Mouse (Mus musculus) embryonic facial prominence, embryonic 13.5 days (tissue): ENCODE data around the gene Rps9. TPM values are rescaled to one million over a fixed set of nuclear protein-coding genes. Genes with fewer than 3 reads are reported as not detected.
"Not testable (repeated sequence)": the region's sequence is repeated elsewhere in the genome, so short reads cannot be mapped to it uniquely, and the experiment has no call there.

ENCODE experiments used
- ATAC-seq: fragments of 200-750 bp; cut with Nextera tagmentation; 2 replicates; pipeline ENCODE4 v1.8.0; 2017; ENCODE audit warnings: low read depth; ENCODE audit not compliant: insufficient number of reproducible peaks, insufficient read depth, low FRiP score, low TSS enrichment
- H3K27ac ChIP-seq: fragments of 300-500 bp; sonication (generic); 2 replicates; pipeline ENCODE4 v1.5.1; 2015; ENCODE audit warnings: moderate library complexity, mild to moderate bottlenecking, inconsistent platforms
- H3K27me3 ChIP-seq: fragments of 300-500 bp; sonication (generic); 2 replicates; pipeline ENCODE4 v1.6.1; 2015; ENCODE audit warnings: mild to moderate bottlenecking, inconsistent platforms
- H3K36me3 ChIP-seq: fragments of 300-500 bp; sonication (generic); 2 replicates; pipeline ENCODE4 v1.6.1; 2015; ENCODE audit warnings: mild to moderate bottlenecking, inconsistent platforms
- H3K4me1 ChIP-seq: fragments of 300-500 bp; sonication (generic); 2 replicates; pipeline ENCODE4 v1.6.1; 2015; ENCODE audit warnings: inconsistent platforms
- H3K4me2 ChIP-seq: fragments of 300-500 bp; sonication (generic); 2 replicates; pipeline ENCODE4 v1.6.1; 2015; ENCODE audit warnings: moderate library complexity, mild to moderate bottlenecking, inconsistent platforms
- H3K4me3 ChIP-seq: fragments of 300-500 bp; sonication (generic); 2 replicates; pipeline ENCODE4 v1.5.1; 2015; ENCODE audit warnings: mild to moderate bottlenecking, inconsistent platforms
- H3K9ac ChIP-seq: fragments of 300-500 bp; sonication (generic); 2 replicates; pipeline ENCODE4 v1.6.1; 2015; ENCODE audit warnings: mild to moderate bottlenecking, inconsistent platforms
- H3K9me3 ChIP-seq: fragments of 300-500 bp; sonication (generic); 2 replicates; pipeline ENCODE4 v1.6.1; 2016; ENCODE audit warnings: inconsistent platforms
- WGBS: fragments of 180-500 bp; shearing (Covaris S2); methylation state at CpG from one replicate; pipeline ENCODE4 v1.1.7; 2015; ENCODE audit warnings: mixed read lengths; 5-methylcytosine and 5-hydroxymethylcytosine counted together
- microRNA-seq: library from miRNA; unstranded; fragments of <30 nt; microRNA quantifications from one replicate; pipeline ENCODE4, GENCODE M21; 2016
- polyA plus RNA-seq: library from polyadenylated mRNA; unstranded; fragments of >200 nt; fragmentation: Nextera tagmentation; extraction: Ambion mirVana; gene quantifications from 2 replicates; pipeline ENCODE4 v1.2.1, GENCODE M21; 2015

The Rps9 gene
- polyA plus RNA-seq, 1 experiment from 2014 or later = 1,735 TPM

DNA sequence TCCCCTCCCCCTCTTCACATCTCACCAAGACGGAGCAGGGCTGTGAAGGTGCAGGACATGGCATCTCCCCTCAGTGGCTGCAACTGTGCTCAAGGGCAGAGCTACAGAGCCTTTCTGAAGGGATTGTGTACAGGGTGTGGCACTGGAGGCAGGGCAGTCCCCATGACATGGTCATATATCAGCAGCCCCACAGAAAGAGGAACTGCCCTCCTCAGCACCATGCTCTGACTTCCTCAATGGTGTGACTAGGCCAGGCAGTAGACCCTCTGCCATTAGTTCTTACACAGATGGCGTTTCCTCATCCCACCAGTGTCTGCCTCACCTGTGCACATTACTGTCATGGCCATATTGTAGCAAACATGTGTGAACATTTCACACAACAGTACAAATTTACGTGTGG is 16.5 kb downstream of the Rps9 start, which contains the start of gene Pirb:
TSS of gene Pirb (minus strand) at position 124 of the 400 bp plus-strand sequence.
- H3K4me3 ChIP-seq, H3K27ac ChIP-seq, ATAC-seq, H3K4me1 ChIP-seq, H3K9me3 ChIP-seq, H3K4me2 ChIP-seq, H3K9ac ChIP-seq, H3K36me3 ChIP-seq, H3K27me3 ChIP-seq: not testable (repeated sequence)
- WGBS = 33% methylated on average over 1 of the region's 3 CpGs

DNA sequence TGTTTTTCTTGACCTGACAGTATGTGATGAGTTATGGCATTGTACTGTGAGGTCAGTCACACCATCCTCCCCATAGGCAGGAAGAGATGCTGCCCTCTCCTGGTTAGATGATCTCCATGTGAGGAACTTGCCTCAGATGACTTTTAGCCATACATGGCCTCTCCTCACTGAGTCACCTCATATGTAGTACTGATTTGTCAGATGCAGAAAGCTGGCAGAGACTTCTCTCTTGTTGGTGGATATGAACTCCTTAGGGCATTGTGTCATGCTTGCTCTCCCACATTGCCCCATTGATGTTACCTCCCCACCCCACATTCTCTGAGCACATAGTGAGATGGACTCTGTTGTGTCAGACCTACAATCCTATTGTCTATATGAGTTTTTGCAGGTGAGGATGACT is 21.7 kb downstream of the Rps9 start:
- not testable (repeated sequence) for ATAC-seq, H3K4me3 ChIP-seq, H3K9me3 ChIP-seq, H3K27me3 ChIP-seq, H3K36me3 ChIP-seq, H3K4me1 ChIP-seq, H3K4me2 ChIP-seq, H3K9ac ChIP-seq, H3K27ac ChIP-seq

GRCm38 (mm10) chr7:3732675-3733074 is 28.9 kb downstream of the Rps9 start:
- no CpG with 5 or more reads among the region's 1 CpGs for WGBS
- H3K4me2 ChIP-seq, H3K27me3 ChIP-seq, H3K9ac ChIP-seq, H3K36me3 ChIP-seq, H3K9me3 ChIP-seq, ATAC-seq, H3K4me1 ChIP-seq, H3K27ac ChIP-seq, H3K4me3 ChIP-seq: not testable (repeated sequence)

Small RNAs within 50 kb of the gene (microRNA-seq; reads per million reads assigned to microRNA genes)
- 2.6 reads per million, percentile 9 among the genes with 10 or more reads in this experiment for gene Mir3572

Other genes starting within 250 kb of the Rps9 start
- gene Tarm1, start 201.4 kb upstream of the Rps9 start, polyA plus RNA-seq = not detected in 2 replicates
- gene Oscar, start 87.8 kb upstream of the Rps9 start, polyA plus RNA-seq = 0.33 and 0.37 TPM in 2 replicates
- 427 and 457 TPM in 2 replicates for gene Ndufa3, start 86.6 kb upstream of the Rps9 start, polyA plus RNA-seq
- gene Tfpt, start 74.1 kb upstream of the Rps9 start, polyA plus RNA-seq = 29.6 and 31.2 TPM in 2 replicates
- 114 and 122 TPM in 2 replicates for gene Prpf31, start 74.0 kb upstream of the Rps9 start, polyA plus RNA-seq
- 65.6 and 66.0 TPM in 2 replicates for gene Cnot3, start 58.7 kb upstream of the Rps9 start, polyA plus RNA-seq
- gene Leng1, start 38.2 kb upstream of the Rps9 start, polyA plus RNA-seq = 20.0 and 20.6 TPM in 2 replicates
- gene Tmc4, start 26.4 kb upstream of the Rps9 start, polyA plus RNA-seq = 6.2 and 10.3 TPM in 2 replicates
- gene Tsen34, start 11.1 kb upstream of the Rps9 start, polyA plus RNA-seq = 275 and 301 TPM in 2 replicates
- gene Mboat7, start 10.5 kb upstream of the Rps9 start, polyA plus RNA-seq = 63.7 and 65.7 TPM in 2 replicates
- 0.17 and 0.33 TPM in 2 replicates for gene Pirb, start 16.4 kb downstream of the Rps9 start, polyA plus RNA-seq
- gene Gm15448, start 121.7 kb downstream of the Rps9 start, polyA plus RNA-seq = not detected in 2 replicates
- 0.15 and 0.17 TPM in 2 replicates for gene Pira2, start 141.1 kb downstream of the Rps9 start, polyA plus RNA-seq
- gene Gm14548, start 194.1 kb downstream of the Rps9 start, polyA plus RNA-seq = not detected in 2 replicates
- gene Lilra6, start 211.5 kb downstream of the Rps9 start, polyA plus RNA-seq = not detected in 2 replicates